Mouse (Mus musculus) left cerebral cortex, postnatal 36 days (tissue): ENCODE measurements around the gene Slc45a3. TPM values are rescaled to one million over a fixed set of nuclear protein-coding genes. Genes with fewer than 3 reads are reported as not detected.

Experiments
- DNase-seq, 2 experiments: peaks; one replicate each; pipeline ENCODE4 v3.0.0; 2021 to 2022; ENCODE audit warnings: low spot score in 2 of 2, mixed read lengths in 1 of 2
- intact Hi-C: fragments of 180-260 bp; cut with DNase I; formaldehyde crosslinking; loops from one replicate; pipeline ENCODE4 v1.15.1; 2025
- total RNA-seq, 2 experiments: library from RNA; stranded (reverse); gene quantifications; 2 replicates each; pipeline ENCODE4 v1.2.3; 2021

Gene Slc45a3
- total RNA-seq, 2 experiments from 2014 or later, result 1.0 to 1.4 TPM

GRCm38 (mm10) chr1:132010632-132011501 lies 48.1 kb downstream of the Slc45a3 start:
- intact Hi-C loops, result no loop called here
- no peak for DNase-seq

- intact Hi-C loops, result no loop called here
- DNase-seq, result no peak
Observed at GRCm38 (mm10) chr1:132011785-132012184, 49.0 kb downstream of the Slc45a3 start.

GRCm38 (mm10) chr1:132012861-132013260 lies 50.1 kb downstream of the Slc45a3 start:
- no peak for DNase-seq
- intact Hi-C loops, result no loop called here

- DNase-seq, result no peak
- intact Hi-C loops, result no loop called here
Observed at GRCm38 (mm10) chr1:132014800-132015199, 52.0 kb downstream of the Slc45a3 start.

- DNase-seq, result no peak
- intact Hi-C loops, result no loop called here
Observed at GRCm38 (mm10) chr1:132016691-132017090, 53.9 kb downstream of the Slc45a3 start.

- intact Hi-C loops, result no loop called here
Observed at GRCm38 (mm10) chr1:132019876-132020275, 57.1 kb downstream of the Slc45a3 start.

GRCm38 (mm10) chr1:132022107-132022506 lies 59.3 kb downstream of the Slc45a3 start:
- DNase-seq, result no peak
- intact Hi-C loops, result no loop called here

More at GRCm38 (mm10) chr1:132019876-132020275, 57.1 kb downstream of the Slc45a3 start:
- no peak for DNase-seq

- DNase-seq, result no peak
- intact Hi-C loops, result no loop called here
Observed at GRCm38 (mm10) chr1:132026925-132027646, 64.3 kb downstream of the Slc45a3 start.

- intact Hi-C loops, result no loop called here
- no peak for DNase-seq
Observed at GRCm38 (mm10) chr1:132027978-132028377, 65.2 kb downstream of the Slc45a3 start.

GRCm38 (mm10) chr1:132028413-132028812 lies 65.6 kb downstream of the Slc45a3 start:
- intact Hi-C loops, result no loop called here
- DNase-seq, result no peak

- no peak for DNase-seq
- intact Hi-C loops, result no loop called here
Observed at GRCm38 (mm10) chr1:132030574-132030973, 67.8 kb downstream of the Slc45a3 start.

- DNase-seq, result no peak
- intact Hi-C loops, result no loop called here
Observed at GRCm38 (mm10) chr1:132032172-132032571, 69.4 kb downstream of the Slc45a3 start.

Other genes starting within 250 kb of the Slc45a3 start
- gene Slc26a9, start 218.9 kb upstream of the Slc45a3 start, total RNA-seq, result under 1 TPM; 0.07 to 0.16 TPM
- 1 to 10 TPM; 1.5 to 2.2 TPM for gene Pm20d1, start 165.6 kb upstream of the Slc45a3 start, total RNA-seq
- gene Slc41a1, start 135.5 kb upstream of the Slc45a3 start, total RNA-seq, result 10 to 100 TPM; 42.8 to 51.5 TPM
- gene Rab29, start 95.7 kb upstream of the Slc45a3 start, total RNA-seq, result 1 to 10 TPM; 6.9 to 7.1 TPM
- 100 to 1,000 TPM; 144 to 148 TPM for gene Nucks1, start 52.4 kb upstream of the Slc45a3 start, total RNA-seq
- 10 to 100 TPM; 48.7 to 54.6 TPM for gene Elk4, start 44.6 kb downstream of the Slc45a3 start, total RNA-seq
- gene Mfsd4a, start 105.1 kb downstream of the Slc45a3 start, total RNA-seq, result 100 to 1,000 TPM in 1 of 2 experiments, 10 to 100 TPM in 1; 77.5 to 101 TPM
- 10 to 100 TPM; 29.6 to 31.5 TPM for gene Cdk18, start 176.7 kb downstream of the Slc45a3 start, total RNA-seq
- gene Lemd1, start 228.5 kb downstream of the Slc45a3 start, total RNA-seq, result 1 to 10 TPM; 6.3 to 6.4 TPM
- 1 to 10 TPM; 5.4 to 6.2 TPM for gene AC124108.1, start 228.5 kb downstream of the Slc45a3 start, total RNA-seq